Mouse (Mus musculus) heart, postnatal 25 days (tissue): Measurements from ENCODE around the gene Mrpl20. TPM values are rescaled to one million over a fixed set of nuclear protein-coding genes. Genes with fewer than 3 reads are reported as not detected.

ENCODE experiments used
- DNase-seq: peaks from one replicate; pipeline ENCODE4 v3.0.0; 2022; ENCODE audit warnings: low spot score
- intact Hi-C: fragments of 180-260 bp; cut with DNase I; formaldehyde crosslinking; loops from one replicate; pipeline ENCODE4 v1.15.1; 2025
- total RNA-seq, 2 experiments: library from RNA; stranded (reverse); gene quantifications; 2 replicates each; pipeline ENCODE4 v1.2.3; 2021

The Mrpl20 gene
- 10 to 100 TPM; 75.0 to 78.0 TPM for total RNA-seq

GRCm38 (mm10) chr4:155802741-155803339 lies at the start of gene Mrpl20:
Mrpl20 (plus strand) TSS chr4:155802878.
- DNase-seq = no peak
- intact Hi-C loops = loop anchor here (5.0 kb wide), 1 partner anchor 36 kb away; no protein-coding TSS in a partner anchor

DNA sequence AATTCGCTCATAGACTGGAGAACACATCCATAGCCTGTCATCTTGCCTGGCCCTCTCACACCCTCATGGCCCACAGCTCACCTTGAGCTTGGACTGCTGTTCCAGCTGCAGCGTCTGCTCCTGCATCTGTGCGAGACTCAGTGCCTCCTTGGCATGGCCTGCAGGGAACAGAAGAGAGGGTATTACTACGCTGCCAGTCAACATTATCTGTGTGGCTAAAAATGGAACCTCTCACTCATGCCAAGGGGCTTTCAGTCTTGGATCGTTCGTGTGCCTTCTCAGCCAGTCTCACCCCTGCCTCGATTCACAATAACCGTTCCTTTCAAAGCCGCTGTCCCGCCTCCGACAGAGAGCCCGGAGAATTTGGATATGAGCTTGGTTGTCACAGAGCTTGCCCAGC lies 45.7 kb upstream of the Mrpl20 start:
- intact Hi-C loops = no loop called here
- DNase-seq = no peak

DNA sequence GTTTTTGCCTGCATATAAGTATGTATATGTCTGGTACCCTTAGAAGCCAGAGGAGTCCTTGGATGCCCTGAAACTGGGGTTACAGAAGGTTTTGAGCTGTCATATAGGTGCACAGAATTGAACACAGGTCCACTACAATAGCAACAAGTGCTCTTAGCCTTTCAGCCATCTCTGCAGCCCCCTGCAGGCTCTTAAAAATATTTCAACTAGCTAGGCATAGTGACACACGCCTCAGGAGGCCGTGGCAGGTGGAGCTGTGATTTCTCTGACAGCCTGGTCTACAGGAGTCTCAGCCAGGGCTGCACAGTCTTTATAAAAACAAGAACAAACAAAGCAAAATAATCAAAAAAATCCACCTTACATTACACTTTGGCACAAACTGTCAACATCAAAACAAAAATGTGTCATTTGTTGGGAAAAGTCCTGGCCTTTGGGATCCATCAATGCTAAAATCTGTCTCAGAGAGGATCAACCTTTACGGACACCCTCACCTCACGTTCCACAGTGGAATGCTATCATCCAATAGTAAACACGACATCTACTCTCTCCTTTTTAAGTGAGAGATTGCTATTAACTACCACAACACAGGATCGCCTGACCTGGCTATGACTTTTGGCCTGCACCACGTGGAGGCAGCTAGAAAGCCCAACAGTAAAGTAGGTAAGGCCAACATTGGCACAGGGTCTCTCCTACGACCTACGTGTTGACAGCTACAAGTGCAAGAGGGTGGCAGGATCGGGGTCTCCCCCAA lies 42.6 kb upstream of the Mrpl20 start:
- intact Hi-C loops = no loop called here
- DNase-seq = no peak

GRCm38 (mm10) chr4:155760613-155761355 lies 41.9 kb upstream of the Mrpl20 start, which contains the start of gene Atad3a:
Atad3a (minus strand) TSS chr4:155761093.
- intact Hi-C loops = no loop called here
- peak; percentile 93 for DNase-seq

- intact Hi-C loops = no loop called here
- no peak for DNase-seq
Measured at GRCm38 (mm10) chr4:155761356-155762099, 41.1 kb upstream of the Mrpl20 start.

- no peak for DNase-seq
- intact Hi-C loops = no loop called here
Measured at GRCm38 (mm10) chr4:155762357-155762756, 40.3 kb upstream of the Mrpl20 start.

- intact Hi-C loops = loop anchor here (5.0 kb wide), 1 partner anchor 33 kb away; the partner anchor contains the start of gene Mrpl20
- no peak for DNase-seq
Measured at GRCm38 (mm10) chr4:155769496-155769879, 33.2 kb upstream of the Mrpl20 start.

GRCm38 (mm10) chr4:155769880-155770512 lies 32.7 kb upstream of the Mrpl20 start:
- intact Hi-C loops = loop anchor here (2.0 to 5.0 kb wide), 2 partner anchors 32 to 49 kb away; partner anchors contain the start of gene Mrpl20
- DNase-seq = peak; percentile 76

DNA sequence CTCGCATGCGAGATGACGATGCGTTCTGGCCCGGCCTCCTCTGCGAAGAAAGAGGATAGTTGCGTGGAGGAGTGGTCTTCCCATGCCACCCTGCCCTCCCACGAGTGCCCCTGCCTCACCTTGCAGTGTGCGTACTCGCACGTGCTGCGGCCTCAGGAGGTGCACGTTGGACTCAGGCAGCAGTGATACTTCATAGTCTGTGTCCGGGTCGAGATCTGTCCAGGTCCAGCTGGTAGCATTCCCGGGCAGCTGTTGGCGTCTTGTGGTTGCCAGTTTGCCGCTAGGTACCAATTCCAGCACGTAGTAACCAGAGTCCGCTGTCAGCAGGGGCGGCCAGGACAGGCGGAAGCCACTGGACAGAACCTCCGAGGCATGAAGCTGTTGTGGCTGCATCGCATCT lies 32.1 kb upstream of the Mrpl20 start:
- no peak for DNase-seq
- intact Hi-C loops = loop anchor here (1.0 to 2.0 kb wide), 2 partner anchors 15 to 50 kb away; partner anchors contain the start of gene Tmem88b

DNA sequence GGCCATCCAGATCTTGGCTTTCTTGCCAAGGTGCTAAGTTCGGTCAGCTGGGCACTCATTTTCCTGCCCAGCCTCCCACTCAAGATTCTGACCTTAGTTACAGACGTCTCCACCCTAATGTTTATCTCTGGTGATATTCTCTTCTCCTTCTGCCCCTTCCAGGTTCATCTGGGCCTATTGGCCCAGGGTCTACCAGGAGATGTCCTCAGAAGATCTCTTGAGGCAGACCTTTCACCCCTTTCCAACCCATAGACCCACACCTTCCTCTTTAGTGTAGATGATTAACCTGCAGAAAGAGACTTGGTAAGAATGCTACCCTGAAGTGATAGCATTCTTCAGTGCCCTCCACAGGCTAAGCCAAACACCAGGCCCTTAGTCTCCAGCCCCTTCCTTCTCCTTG lies 31.0 kb upstream of the Mrpl20 start:
- intact Hi-C loops = loop anchor here (1.0 to 2.0 kb wide), 2 partner anchors 14 to 51 kb away; partner anchors contain the start of gene Tmem88b
- DNase-seq = no peak

DNA sequence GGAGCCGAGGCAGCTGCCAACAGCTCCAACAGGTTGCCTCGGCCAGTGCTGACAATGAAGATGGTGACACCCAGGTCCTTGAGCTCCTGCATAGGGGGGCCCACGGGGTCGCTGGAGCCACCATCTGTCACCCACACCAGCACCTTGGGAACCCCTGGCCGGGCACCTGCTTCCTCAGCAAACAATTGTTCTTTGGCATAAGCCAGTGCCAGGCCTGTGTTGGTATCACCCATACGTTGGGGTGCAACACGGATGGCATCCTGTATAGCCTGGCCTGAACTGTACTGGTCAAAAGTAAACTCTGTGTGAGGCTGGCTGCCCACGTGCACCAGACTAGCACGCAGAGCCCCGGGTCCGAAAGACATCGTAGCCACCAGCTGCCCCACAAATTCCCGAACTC lies 29.9 kb upstream of the Mrpl20 start:
- intact Hi-C loops = no loop called here
- no peak for DNase-seq

DNA sequence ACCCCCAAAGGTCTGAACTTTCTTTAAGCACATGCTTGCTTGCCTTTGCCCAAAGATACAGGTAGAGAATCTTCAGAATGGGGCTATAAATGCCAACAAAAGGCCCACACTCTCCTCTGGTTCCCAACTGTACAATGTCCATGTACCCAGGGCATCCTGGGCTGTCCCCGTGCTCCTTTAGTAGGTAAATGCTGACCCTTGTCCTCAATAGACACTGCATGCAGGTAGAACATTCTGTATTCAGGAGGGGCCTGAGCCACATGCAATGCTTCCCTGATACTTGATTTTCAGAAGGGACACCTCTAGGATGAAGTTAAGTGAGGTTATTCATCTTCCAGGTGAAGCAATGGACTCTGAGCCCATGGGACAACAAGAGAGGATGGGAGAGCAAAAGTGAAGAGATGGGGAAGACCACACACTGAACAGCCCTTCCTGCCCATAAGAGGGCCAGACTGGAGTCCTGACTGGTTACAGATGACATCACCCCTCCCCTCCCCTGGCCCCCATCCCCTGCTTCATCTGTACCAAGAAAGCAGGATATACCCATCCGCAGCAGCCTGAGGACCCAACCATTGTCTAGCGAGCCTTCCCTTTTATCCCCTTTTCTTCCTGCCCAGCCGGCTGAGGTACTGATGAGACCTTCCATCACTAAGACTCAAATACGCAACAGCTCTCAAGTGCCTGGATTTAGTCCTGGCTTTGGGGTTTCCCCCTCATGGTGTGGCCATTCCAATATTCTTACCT lies 29.2 kb upstream of the Mrpl20 start:
- no peak for DNase-seq
- intact Hi-C loops = no loop called here

DNA sequence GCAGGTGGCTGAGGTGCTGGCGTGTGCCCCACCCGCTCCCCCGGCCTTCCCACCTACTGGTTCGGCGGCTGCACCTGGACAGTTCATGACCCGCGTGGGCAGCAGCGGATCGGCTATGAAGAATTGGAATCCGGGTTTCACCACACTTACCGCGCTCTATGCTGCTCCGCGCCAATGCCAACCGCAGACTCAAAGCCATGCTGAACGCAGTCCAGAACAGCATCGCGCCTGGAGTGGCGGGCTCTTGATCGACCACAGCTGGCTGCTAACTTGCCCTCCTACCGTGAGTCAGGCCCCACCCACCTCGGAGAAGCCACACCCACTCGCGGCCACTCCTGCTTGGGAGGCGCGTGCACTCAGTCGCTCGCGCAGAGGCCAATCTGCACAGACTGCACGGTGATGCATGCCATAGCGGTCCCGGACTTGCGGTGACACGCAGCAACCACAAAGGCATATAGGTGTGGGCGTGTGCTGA lies 28.4 kb upstream of the Mrpl20 start, which contains the start of gene Vwa1:
Gene Vwa1 (minus strand): TSS at position 419 of the 475 bp plus-strand sequence.
- intact Hi-C loops = no loop called here
- peak; percentile 82 for DNase-seq

- intact Hi-C loops = no loop called here
- DNase-seq = peak; percentile 78
Measured at GRCm38 (mm10) chr4:155774971-155775740, 27.5 kb upstream of the Mrpl20 start.

GRCm38 (mm10) chr4:155775855-155776254 lies 26.8 kb upstream of the Mrpl20 start:
- DNase-seq = no peak
- intact Hi-C loops = no loop called here

GRCm38 (mm10) chr4:155776704-155777335 lies 25.9 kb upstream of the Mrpl20 start:
- intact Hi-C loops = no loop called here
- no peak for DNase-seq

GRCm38 (mm10) chr4:155777816-155778215 lies 24.9 kb upstream of the Mrpl20 start:
- intact Hi-C loops = no loop called here
- DNase-seq = no peak
